Mouse (Mus musculus): ENCODE measurements at regions not wholly inside any gene's neighbourhood (a gene's known extent, or its start where the extent isn't known, plus 50 kb on each side); places are given as distances from the start of the nearest gene placed in this dataset.
A peak's percentile ranks its signal among the peaks of the same experiment; 100 is the strongest.
"Not testable (repeated sequence)": the region's sequence is repeated elsewhere in the genome, so short reads cannot be mapped to it uniquely, and the experiment has no call there.

DNA sequence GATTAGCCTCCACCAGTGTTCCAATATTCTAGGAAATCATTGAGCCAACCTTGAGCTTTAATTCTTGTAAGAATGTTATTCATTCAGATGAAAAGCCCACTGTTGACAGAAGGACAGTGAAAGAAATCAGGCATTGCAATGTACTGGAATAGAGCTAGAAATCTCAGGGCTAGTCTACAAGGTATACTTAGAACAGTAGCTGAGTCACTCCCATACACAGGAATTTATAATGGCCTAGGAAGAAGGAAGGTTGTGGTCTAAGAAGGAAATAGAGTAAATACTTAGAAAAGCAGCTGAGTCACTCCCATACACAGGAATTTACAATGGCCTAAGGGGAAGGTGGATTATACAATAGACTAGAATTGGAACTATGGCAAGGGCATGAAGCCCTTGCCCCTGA lies 174.6 kb downstream of the Fam181b start:
- DNase-seq (ENCODE audit: low spot score in 2 of 2); intact Hi-C loops (cut with DNase I): not testable (repeated sequence)

DNA sequence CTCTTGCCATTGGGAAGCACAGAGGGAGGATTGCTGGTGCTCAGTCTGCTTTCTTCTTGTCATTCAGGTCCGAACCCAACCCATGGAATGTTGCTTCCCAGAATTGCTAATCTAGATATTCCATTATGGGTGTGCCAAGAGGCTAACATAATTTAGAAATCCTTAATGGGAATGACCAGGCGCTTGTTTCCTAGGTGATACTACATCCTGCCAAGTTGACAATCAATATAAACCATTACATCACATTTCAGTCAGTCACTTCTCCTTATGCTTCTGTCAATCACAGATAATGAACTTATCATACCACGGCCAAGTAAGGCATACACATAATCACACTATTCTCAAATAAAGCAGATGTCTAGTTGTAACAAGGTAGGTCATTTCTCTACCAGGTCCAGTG lies 206.1 kb downstream of the Fam181b start:
- no peak for DNase-seq (ENCODE audit: low spot score in 2 of 2)
- intact Hi-C loops (cut with DNase I): no loop called here

- intact Hi-C loops (cut with DNase I): no loop called here
- no peak for DNase-seq (ENCODE audit: low spot score in 2 of 2)
Measured at GRCm38 (mm10) chr7:93291457-93291856, 211.8 kb downstream of the Fam181b start.

GRCm38 (mm10) chr7:93291945-93292696 lies 212.5 kb downstream of the Fam181b start:
- DNase-seq (ENCODE audit: low spot score in 2 of 2): no peak
- intact Hi-C loops (cut with DNase I): no loop called here

- intact Hi-C loops (cut with DNase I): no loop called here
- DNase-seq (ENCODE audit: low spot score in 2 of 2): no peak
Measured at GRCm38 (mm10) chr7:93312731-93313130, 233.1 kb downstream of the Fam181b start.

- intact Hi-C loops (cut with DNase I): no loop called here
- no peak for DNase-seq (ENCODE audit: low spot score in 2 of 2)
Measured at GRCm38 (mm10) chr7:93331351-93331750, 251.7 kb downstream of the Fam181b start.

DNA sequence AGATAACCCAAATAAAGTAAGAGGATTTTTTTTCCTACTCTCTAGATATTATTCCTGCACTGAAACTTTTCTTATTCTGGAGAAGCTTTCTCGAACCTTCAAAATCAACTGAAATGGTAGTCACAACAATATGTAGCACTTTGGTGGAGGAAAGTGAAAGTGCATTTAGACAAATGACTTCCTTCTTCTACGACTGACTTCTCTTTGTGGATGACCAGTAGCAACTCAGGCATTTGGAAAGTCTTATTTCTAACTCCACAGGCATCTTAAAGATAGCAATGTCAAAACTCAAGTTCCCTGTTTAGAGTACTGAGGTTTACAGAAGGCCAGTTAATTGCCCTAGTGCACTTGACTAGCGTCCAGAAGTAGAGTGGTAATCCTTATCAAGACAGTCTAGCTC lies 252.5 kb downstream of the Fam181b start:
- intact Hi-C loops (cut with DNase I): no loop called here
- no peak for DNase-seq (ENCODE audit: low spot score in 2 of 2)

- intact Hi-C loops (cut with DNase I): loop anchor here (1.0 kb wide), 1 partner anchor 710 kb away; no protein-coding TSS in a partner anchor
- peak; percentile 56 to 74 for DNase-seq (ENCODE audit: low spot score in 2 of 2)
Measured at GRCm38 (mm10) chr7:93336420-93336819, 256.8 kb downstream of the Fam181b start.
